Mouse (Mus musculus): ENCODE results near the gene L3hypdh.

The L3hypdh gene

DNA sequence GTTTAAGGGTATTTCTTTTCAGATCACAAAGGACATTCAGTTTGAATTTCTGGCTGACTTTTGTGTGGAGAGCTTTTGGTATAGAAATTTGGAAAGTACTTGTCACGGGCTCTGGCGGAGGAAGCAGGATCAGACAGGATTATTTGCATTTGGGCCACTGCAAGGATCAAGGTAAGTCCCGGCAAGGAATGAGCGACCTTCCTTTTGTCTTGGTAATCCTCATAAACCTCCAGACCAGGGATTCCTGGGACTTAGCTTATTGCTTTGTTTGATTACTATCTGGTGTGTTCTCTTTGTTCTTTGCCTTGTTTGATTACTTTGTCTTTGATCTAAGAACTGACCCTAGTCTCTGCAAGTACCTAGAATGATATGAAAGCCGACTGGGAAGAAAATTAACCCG is 31.4 kb downstream of the L3hypdh start:
- peak; percentile 74 for DNase-seq (ENCODE audit: low read depth, low spot score)

DNA sequence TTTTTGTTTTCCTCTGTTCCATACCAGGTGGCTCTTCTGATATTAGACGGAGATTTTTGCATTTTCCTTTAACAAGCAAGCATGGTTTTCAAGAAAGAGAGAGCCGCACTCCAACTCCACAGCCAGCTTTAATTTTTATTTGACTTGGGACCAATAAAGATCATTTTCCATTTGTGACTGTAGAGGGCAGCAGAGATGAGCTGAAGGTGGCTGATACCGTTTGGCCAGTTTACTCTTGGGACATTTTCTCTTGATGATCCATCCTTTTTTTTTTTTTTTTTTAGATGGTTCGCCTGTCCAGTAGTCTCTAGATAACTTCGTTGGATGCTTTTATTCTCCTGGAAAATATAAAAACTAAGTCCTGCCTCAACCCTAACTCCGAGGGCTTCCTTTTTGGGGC is 31.9 kb downstream of the L3hypdh start:
- DNase-seq (ENCODE audit: low read depth, low spot score), result peak; percentile 71

DNA sequence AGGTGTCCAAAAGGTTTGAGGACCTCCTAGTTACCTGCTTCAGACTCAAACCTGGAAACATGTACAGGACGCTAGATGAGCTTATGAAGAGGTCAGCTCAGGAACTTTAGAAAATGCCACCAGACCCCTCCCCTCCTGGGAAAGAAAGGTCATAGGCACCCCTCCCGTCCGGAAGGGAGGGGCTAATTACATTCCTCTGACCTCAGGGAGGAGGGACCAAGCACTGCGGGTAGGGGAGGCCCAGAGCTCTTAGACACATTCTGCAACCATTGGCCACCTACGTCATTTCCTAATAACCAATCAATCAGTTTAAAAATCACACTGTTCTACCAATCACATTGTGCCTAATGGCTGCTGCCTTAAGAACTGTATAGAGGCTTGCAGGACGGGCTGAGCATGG is 32.7 kb downstream of the L3hypdh start:
- peak; percentile 96 for DNase-seq (ENCODE audit: low read depth, low spot score)

DNA sequence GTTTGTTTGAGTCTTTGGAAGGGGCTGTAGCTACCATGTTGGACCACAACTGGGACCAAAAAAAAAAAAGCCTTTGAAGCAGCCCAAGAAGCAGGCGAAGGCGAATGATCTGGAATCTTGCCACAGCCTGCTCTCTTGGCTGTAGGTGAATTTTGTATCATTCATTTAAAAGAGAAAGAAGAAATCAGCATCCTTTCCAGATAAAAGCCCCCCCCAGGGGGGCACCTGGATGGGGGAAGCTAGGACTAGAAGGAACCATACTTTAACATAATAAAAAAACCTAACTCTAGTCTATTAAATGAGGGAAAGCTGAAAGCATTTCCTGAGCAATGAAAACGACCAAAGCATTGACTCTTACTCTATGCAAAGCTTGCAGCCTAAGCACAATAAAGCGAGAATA is 34.4 kb downstream of the L3hypdh start:
- DNase-seq (ENCODE audit: low read depth, low spot score), result peak; percentile 83

DNA sequence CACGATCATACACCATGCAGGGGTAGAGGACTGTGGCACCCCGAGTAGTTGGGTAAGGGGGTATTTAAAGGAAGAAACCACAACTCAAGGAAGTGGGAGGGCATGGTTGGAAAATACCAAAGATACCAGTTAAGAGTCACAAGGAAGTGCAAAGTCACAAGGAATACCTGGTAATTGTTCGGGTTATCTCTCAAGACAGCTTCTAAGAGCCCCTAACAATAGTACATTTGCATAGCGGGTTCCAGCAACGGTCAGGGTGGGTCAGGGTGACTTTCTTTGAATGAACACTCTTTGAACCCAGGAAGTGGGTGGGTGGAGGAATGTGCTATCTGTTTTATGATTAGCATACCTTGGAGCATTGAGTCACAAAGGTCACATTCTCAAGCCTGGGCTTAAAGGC is 35.1 kb downstream of the L3hypdh start:
- DNase-seq (ENCODE audit: low read depth, low spot score), result peak; percentile 70

DNA sequence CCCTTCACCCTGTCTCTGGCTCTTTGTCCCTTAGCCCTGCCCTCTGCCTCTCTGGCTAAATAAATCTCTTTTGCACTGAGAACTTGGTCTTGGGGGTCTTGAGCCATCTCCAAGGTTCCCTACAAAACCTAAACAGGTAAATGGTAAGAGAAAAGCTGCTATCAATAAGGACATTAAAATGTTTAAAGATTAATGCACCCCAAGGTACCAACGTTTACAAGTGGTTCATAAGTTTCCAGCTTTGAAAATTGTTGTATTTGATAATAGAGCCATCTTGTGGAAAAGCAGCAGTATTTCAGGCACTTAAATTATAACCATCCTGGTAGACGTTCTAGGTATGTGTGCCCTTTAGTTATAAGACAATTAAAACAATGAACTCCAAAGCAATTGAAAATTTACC is 37.7 kb downstream of the L3hypdh start:
- DNase-seq (ENCODE audit: low read depth, low spot score), result peak; percentile 23

DNA sequence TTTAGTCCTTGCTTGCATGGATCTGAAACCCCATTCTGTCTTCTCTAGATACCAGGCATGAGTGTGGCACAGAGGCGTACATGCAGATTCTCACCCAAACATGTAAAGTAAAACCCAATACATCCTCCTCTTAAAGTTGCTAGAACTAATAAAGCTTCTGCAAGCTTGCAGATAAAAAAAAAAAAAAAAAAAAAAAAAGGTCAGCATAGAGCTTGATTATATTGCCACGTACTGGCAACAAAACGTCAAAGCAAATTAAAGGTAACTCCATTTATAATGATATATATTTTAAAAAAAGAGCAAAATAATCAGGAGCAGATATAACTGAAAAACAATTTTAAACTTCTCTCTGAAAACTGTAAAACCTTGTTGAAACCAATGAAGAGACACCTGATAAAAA is 44.0 kb downstream of the L3hypdh start:
- DNase-seq (ENCODE audit: low read depth, low spot score), result no peak

DNA sequence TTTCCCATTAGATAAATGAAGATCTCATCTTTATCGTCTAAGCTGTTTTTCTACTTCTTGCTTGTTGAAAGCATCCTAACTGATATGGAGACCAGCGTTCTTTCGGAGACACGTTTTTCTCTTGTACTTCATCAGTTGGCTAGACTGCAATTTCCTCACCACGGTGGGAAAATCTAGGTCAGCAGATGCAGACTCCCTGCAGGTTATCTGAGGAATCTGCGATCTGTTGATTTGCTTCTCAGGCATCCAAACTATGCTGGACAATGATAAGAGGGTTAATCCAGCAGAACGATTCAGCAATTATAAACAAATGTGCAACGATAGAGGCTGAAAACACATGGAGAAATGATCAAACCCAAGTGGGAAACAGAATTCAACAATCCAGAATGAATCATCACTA is 45.7 kb downstream of the L3hypdh start:
- no peak for DNase-seq (ENCODE audit: low read depth, low spot score)

DNA sequence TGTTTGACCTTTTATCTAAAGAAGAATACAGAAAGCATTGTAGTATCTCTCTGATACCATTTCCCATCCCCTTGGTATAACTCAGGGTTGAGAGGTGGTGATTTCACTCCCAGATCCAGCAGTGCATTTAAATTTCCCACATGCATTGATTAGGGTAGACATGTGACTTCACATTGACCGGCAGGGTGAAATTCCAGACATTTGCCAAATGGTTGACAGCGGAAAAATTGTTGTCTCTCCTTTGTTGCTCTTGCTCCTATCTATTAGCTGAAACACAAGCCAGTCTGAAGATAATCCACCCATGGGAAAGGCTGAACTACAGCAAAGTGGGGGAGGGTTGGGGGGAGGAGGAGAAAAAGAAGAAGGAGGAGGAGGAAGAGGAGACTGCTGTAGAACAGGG is 46.4 kb downstream of the L3hypdh start:
- no peak for DNase-seq (ENCODE audit: low read depth, low spot score)

DNA sequence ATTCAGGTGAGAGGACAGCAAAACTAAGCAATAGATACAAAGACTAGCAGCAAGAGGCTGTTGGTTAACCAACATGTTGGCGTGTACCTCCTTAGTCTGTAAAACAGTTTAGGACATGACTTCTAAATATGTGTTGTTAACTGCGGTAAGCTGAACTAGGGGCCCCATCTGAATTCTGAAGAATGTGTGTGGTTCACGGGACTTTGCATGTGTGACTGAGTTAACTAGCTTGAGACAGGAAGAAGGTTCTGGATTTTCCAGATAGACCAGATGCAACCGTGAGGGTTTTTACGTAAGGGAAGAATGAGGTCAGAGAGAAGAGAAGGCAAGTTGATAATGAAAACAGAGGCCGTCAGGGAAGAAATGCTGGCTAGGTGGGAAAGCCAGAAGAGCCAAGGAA is 48.2 kb downstream of the L3hypdh start:
- no peak for DNase-seq (ENCODE audit: low read depth, low spot score)

DNA sequence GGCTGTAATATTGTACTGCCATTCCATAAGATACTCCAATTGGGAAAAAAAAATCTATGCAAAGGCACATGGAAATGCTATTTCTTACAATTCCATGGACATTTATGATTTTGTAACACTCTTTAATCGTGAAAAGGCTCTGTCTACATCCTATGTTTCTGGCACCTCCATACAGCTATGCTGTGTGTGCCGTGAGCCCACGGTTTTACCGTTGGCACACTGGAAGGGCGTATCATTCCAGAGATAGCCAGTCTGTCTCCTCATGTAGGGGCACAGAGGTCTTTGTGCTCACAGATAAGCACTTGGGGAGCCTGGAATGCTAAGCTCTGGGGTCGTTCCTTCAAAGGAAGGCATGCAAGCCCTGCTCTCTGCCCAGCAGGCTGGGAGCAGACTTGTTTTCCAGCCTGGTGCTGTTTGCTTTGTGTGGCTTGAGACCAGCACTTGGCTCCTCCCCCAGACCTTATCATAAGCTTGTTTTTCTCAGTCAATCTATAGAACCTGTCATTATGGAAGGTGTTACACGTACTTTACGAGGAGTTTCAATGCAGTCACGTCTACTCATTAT is 49.1 kb downstream of the L3hypdh start:
- no peak for DNase-seq (ENCODE audit: low read depth, low spot score)

DNA sequence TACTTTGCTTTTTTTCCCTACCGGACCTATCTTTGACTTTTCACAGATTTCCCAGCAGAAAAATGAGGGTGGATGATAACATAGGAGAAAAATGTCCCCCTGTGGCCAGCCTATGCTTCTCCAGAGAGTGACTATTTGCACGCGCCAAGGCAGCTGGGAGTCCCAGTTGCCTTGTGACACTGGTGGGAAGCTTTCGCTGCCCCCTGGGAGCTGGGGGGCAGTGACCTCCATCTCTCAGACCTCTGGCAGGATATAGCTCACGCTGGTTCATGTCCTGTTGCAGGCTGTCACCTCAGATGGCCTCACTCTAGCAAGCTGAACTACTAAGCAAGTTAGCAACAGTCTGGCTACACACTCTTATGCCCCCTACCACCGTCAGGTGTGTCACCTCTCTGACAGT is 53.4 kb downstream of the L3hypdh start:
- DNase-seq (ENCODE audit: low read depth, low spot score), result no peak

DNA sequence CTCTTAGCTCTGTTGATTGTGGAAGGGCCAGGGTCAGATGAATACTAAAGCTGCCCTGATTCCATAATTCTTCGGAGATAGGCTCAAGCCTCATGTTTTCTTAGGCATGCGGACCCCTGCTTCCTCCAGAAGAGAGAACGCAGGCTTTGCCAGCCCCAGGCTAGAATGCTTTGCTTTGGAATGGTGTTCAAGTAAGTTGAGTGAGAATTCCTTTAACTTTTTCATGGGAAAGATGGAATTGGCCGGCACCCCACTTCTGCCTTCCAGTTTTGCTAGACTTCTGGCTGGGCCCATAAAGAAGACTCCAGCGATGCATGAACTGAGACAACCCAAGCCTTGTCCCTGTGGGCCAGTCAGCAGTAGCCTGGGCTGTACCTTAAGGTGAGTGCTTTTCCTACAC is 54.1 kb downstream of the L3hypdh start:
- no peak for DNase-seq (ENCODE audit: low read depth, low spot score)

DNA sequence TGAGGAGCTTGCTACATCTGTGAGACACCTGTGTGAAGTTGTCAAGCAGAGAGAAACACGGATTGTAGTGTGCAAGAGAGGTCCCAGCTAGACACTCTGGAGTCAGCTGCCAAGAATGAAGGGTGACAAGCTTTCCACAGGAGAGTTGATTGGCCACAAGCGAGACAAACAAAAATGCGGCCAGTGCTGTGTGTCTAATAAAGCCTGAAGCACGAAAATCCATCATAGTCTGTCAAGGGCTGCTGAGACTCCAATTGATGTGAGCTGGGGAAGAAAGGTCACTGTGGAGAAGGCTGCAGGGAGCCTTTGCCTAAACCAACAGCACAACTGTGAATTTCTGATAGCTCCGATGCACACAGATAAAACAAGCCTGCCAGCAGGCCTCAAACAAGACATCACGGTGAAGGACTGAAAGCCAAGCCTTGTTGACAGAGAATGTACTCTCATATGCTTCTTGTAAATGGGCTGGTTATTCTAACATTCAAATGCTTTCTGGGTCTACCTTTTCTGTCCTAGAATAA is 59.9 kb downstream of the L3hypdh start:
- DNase-seq (ENCODE audit: low read depth, low spot score), result no peak

DNA sequence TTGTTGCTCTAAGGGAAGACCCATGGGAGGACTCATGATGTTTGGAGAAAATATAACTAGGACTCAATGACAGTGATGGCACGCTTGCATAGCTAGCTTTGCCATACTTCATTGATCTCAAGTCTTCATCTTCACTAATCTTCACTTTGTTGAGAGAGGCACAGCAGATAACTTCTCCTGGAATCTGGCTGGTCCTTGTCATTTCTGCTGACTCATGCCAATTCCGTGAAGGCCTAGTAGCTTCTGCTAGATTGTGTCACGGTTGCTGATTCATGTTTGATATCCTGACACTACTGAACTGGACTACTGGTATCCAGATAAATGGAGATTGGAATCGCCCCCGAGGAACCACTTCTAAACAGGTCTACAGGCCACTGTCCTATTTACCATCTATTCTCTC is 61.7 kb downstream of the L3hypdh start:
- DNase-seq (ENCODE audit: low read depth, low spot score), result no peak

Measured in R1 (cell line).